In genomic region chr3:95456367-95456766, GRCm38 (mm10) we compare ENCODE assay signal across 37 mouse cellular contexts. TPM values are rescaled to one million over a fixed set of nuclear protein-coding genes. Genes with fewer than 3 reads are reported as not detected.
"Had no signal": no experiment of that assay in that cellular context is flagged by ENCODE, and none has a peak within 500 bp of the region (broad histone marks: within the 10 kb centered on the region; RNA-seq: fewer than 3 reads in every experiment).

No protein-coding gene starts in this region.

- H3K27ac ChIP-seq: heart, adult 2 months; heart, embryonic 13.5 days; heart, embryonic 15.5 days; hindbrain, embryonic 13.5 days; hindbrain, embryonic 15.5 days; hindbrain, postnatal 0 days; kidney, embryonic 15.5 days; kidney, postnatal 0 days; limb, embryonic 10.5 days; limb, embryonic 12.5 days had no signal

- H3K27me3 ChIP-seq: heart, embryonic 13.5 days; heart, embryonic 15.5 days; hindbrain, embryonic 13.5 days; hindbrain, embryonic 15.5 days; kidney, embryonic 15.5 days; limb, embryonic 12.5 days had no signal

- H3K9me3 ChIP-seq: heart, embryonic 13.5 days; heart, embryonic 15.5 days; hindbrain, embryonic 13.5 days; hindbrain, embryonic 15.5 days; kidney, embryonic 15.5 days; limb, embryonic 10.5 days; limb, embryonic 12.5 days had no signal

- DNase-seq: gastrocnemius, postnatal 14 days; gastrocnemius, postnatal 36 days; heart, adult 2 months; heart, postnatal 14 days; heart, postnatal 36 days; kidney, adult 11 months; kidney, adult 2 months; kidney, adult 9 months; kidney, postnatal 14 days; kidney, postnatal 36 days; layer of hippocampus, adult 9-11 months; layer of hippocampus, postnatal 36 days; liver had no signal

- H3K4me3 ChIP-seq: heart, adult 2 months; heart, embryonic 13.5 days; heart, embryonic 15.5 days; hindbrain, embryonic 13.5 days; hindbrain, embryonic 15.5 days; kidney, embryonic 15.5 days; limb, embryonic 10.5 days; limb, embryonic 12.5 days had no signal

- ATAC-seq: hindbrain, postnatal 0 days; intestine, embryonic 16.5 days had no signal

- H3K4me2 ChIP-seq: heart, embryonic 11.5 days; heart, embryonic 13.5 days; heart, embryonic 15.5 days; hindbrain, embryonic 13.5 days; hindbrain, embryonic 15.5 days; kidney, embryonic 15.5 days; limb, embryonic 12.5 days had no signal

- H3K4me1 ChIP-seq: hindbrain, embryonic 13.5 days; hindbrain, embryonic 15.5 days; kidney, embryonic 15.5 days; limb, embryonic 10.5 days; limb, embryonic 12.5 days had no signal

- H3K9ac ChIP-seq: heart, embryonic 13.5 days; heart, embryonic 15.5 days; hindbrain, embryonic 13.5 days; hindbrain, embryonic 15.5 days; kidney, embryonic 15.5 days; limb, embryonic 12.5 days had no signal

RNA-seq across cellular contexts. Expression of gene Ctsk, which starts 42.7 kb away (rescaled TPM):
- total RNA-seq: hematopoietic stem cell, adult 5-6 weeks had no signal

RNA-seq across cellular contexts. Expression of gene 4930558C23Rik, which starts 53.7 kb away (rescaled TPM):
- total RNA-seq: gastrocnemius, postnatal 14 days; gastrocnemius, postnatal 36 days; heart, adult 2 months; heart, postnatal 14 days; heart, postnatal 36 days; hematopoietic stem cell, adult 5-6 weeks; hindbrain, postnatal 0 days; layer of hippocampus, adult 18-20 months; layer of hippocampus, adult 8-10 months; layer of hippocampus, postnatal 14 days; layer of hippocampus, postnatal 36 days; left cerebral cortex, adult 18-20 months; left cerebral cortex, adult 8-10 months; left cerebral cortex, postnatal 10 days; left cerebral cortex, postnatal 25 days had no signal
- polyA plus RNA-seq: gonadal fat pad, adult 2 months; heart, adult 2 months; heart, embryonic 11.5 days; heart, embryonic 13.5 days; heart, embryonic 15.5 days; heart, postnatal 0 days; hindbrain, embryonic 11.5 days; hindbrain, embryonic 13.5 days; hindbrain, embryonic 15.5 days; hindbrain, postnatal 0 days; intestine, embryonic 14.5 days; intestine, embryonic 16.5 days; kidney, adult 2 months; kidney, embryonic 15.5 days; large intestine, adult 2 months; limb, embryonic 10.5 days; limb, embryonic 12.5 days had no signal
